ENCODE assay signal across 13 mouse cellular contexts in the genomic region with DNA sequence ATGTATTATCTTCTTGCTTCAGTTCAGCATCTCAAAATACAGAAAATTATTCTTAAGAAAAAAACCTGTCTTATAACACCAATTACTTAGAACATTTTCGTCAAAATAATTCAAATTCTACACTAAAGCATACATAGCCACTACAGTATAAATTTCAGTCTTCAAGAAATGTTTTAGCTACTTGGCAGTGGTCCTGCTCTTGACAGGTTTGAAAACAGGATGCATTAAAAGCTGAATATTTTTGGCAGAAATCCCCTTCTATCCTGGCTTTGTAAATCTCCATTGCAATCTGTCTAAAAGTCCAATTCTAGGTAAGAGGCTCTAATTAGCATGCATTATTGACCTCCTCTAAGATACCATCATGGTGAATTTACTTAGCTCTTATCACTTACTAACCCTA.
"Had no signal": no experiment of that assay in that cellular context is flagged by ENCODE, and none has a peak within 500 bp of the region (broad histone marks: within the 10 kb centered on the region; RNA-seq: fewer than 3 reads in every experiment).

No protein-coding gene starts in this region.

- ATAC-seq: liver, postnatal 0 days had no signal

- H3K9ac ChIP-seq: kidney, embryonic 15.5 days; limb, embryonic 12.5 days; liver, embryonic 13.5 days; liver, postnatal 0 days; neural tube, embryonic 12.5 days; stomach, embryonic 15.5 days had no signal

- H3K4me2 ChIP-seq: kidney, embryonic 15.5 days; limb, embryonic 12.5 days; liver, embryonic 13.5 days; neural tube, embryonic 12.5 days; stomach, embryonic 15.5 days had no signal

- DNase-seq: kidney, postnatal 36 days; liver; liver, embryonic 13.5 days; liver, postnatal 0 days; midbrain, embryonic 14.5 days; retina, postnatal 1 day; right cerebral cortex, postnatal 14 days; thymus, postnatal 4 days had no signal

- H3K4me1 ChIP-seq: kidney, embryonic 15.5 days; limb, embryonic 12.5 days; liver, embryonic 13.5 days; neural tube, embryonic 12.5 days; stomach, embryonic 15.5 days had no signal

- H3K9me3 ChIP-seq: kidney, embryonic 15.5 days; liver, embryonic 13.5 days; neural tube, embryonic 12.5 days; stomach, embryonic 15.5 days had no signal

- H3K36me3 ChIP-seq: kidney, embryonic 15.5 days; limb, embryonic 12.5 days; liver, embryonic 13.5 days; neural tube, embryonic 12.5 days; stomach, embryonic 15.5 days had no signal

- H3K27ac ChIP-seq: kidney, embryonic 15.5 days; layer of hippocampus, adult 2 months; limb, embryonic 12.5 days; liver, embryonic 13.5 days; neural tube, embryonic 12.5 days; stomach, embryonic 15.5 days had no signal

- H3K4me3 ChIP-seq: kidney, embryonic 15.5 days; layer of hippocampus, adult 2 months; limb, embryonic 12.5 days; liver, embryonic 13.5 days; neural tube, embryonic 12.5 days; stomach, embryonic 15.5 days had no signal

- H3K27me3 ChIP-seq: kidney, embryonic 15.5 days; limb, embryonic 12.5 days; liver, embryonic 13.5 days; neural tube, embryonic 12.5 days; stomach, embryonic 15.5 days had no signal
